Mouse (Mus musculus): ENCODE data around the gene Cc2d1a.
A peak's percentile ranks its signal among the peaks of the same experiment; 100 is the strongest.

Cc2d1a gene

DNA sequence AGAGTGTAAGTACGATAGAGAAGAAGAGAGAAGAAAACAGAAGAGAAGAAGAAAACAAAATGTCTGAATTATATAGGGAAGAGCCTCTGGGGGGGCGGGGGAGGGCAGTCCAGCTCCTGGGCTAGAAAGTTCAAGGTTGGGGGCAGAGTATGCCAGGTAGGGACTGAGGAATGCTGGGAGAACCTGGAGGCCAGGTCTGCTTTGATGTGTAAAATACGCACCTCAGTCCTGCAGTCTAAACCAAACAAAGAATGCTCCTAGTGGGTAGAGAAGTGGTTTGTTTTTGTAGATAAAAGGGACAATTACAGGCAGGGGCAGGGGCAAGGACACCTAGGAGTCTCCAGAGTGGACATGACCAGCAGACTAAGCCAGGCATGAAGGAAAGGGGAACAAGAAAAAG, 29.7 kb upstream of the Cc2d1a start:
- DNase-seq (ENCODE audit: low read depth, low spot score), result no peak

DNA sequence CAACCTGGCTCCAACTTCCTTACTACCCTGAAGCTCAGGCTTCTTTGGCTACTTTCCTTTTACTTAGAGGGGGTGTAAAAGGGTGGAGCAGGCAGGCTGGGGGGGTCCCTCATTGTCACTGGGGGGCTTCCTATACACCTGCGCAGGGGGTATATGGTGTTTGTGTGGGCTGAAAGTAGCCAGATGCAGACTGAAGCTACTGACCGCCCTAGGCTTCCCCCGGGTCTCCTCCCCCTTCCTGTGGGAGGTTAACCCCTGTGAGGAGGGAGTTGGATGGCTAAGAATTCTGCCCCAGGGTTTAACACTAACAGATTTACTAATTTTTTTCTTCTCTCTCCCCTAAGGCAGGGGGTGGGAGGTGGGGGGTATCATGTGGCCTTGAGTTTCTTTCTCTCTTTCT, 28.8 kb upstream of the Cc2d1a start:
- no peak for DNase-seq (ENCODE audit: low read depth, low spot score)

DNA sequence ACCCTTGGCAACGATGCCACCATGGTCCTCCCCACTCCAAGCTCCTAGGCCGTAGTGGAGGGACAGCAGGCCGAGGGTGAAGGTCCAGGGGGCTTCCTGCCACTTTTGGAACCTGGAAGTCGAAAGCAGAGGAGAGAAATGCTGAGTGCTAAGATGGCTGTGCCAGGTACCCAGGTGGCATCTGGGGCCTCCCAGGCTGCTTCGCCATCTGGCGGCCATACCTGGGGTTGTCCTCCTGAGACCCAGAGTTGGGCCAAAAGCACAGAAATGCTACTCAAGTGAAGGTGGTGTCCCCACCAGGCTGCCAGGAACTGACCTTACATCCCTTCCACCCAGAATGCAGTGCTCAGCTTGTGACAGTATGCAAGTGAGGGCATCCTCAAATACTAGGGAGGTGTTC, 26.1 kb upstream of the Cc2d1a start:
- DNase-seq (ENCODE audit: low read depth, low spot score), result no peak

DNA sequence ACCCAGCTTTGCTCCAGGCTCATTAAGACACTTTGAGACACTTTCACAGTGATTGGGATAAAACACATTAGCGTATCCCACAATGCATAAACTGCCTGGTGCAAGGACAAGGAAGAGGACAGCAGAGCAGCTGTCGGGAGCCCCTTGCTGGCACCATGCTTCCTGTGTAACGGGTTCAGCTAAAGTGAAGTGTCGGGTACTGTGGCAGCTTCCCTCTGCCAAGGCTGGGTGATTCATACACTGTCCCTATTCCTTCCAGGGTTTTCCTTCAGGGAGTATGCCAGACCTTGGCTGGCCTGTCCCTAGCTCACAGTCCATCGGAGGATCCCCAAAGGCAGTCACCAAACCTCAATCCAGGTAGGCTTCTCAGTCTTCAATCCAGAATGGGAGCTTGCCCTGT, 22.4 kb upstream of the Cc2d1a start:
- DNase-seq (ENCODE audit: low read depth, low spot score), result peak; percentile 62

DNA sequence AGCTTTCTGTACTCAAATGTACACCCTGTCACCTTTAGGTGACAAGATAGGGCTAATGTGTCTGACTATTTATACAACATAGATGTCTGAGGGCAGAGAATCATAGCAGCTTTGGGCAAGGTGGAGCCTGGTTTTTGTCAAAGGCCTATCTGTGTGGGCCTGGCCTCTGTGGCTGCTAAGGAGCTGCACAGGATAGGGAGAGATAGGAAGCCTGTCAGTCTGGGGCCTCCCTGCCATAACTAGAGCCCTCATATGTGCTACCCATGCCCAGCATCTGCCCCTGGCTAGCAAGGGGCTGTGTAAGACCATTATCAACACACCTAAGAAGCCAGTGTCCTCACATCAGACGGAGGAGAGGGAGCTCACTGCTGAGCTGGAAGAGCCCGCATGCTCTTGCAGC, 20.0 kb upstream of the Cc2d1a start:
- DNase-seq (ENCODE audit: low read depth, low spot score), result no peak

DNA sequence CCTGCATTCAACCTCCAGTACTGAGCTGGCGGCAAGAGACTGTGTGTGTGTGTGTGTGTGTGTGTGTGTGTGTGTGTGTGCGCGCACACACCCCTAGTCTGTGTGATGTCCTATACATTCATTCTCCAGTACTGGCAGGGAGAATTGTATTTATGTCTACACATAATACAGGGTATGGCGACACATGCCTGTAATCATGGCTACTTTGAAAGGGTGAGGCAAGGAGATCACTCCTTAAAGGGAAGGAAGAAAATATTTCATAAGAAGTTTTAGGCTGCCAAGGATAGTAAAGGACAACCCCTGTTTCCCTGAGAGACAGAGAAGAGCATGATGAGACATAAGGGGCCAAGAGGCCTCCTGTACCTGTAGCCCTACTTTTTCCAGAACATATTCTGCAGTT, 9.9 kb upstream of the Cc2d1a start:
- DNase-seq (ENCODE audit: low read depth, low spot score), result peak; percentile 47

DNA sequence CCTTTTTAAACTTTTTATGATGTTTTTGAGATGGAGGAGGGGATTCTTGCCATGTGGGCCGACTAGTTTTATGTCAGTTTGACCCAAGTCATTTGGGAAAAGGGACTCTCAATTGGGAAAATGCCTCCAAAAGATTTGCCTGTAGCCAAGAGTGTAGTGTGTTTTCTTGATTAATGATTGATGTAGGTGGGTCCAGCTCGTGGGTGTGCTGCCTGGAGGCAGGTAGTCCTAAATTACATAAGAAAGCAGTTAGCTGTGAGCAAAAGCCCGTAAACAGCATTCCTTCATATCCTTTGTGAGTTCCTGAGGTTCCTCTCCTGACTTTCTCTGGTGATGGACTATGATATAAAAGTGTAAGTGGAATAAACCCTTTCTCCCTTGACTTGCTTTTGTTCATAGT, 1.4 kb upstream of the Cc2d1a start:
- DNase-seq (ENCODE audit: low read depth, low spot score), result no peak

DNA sequence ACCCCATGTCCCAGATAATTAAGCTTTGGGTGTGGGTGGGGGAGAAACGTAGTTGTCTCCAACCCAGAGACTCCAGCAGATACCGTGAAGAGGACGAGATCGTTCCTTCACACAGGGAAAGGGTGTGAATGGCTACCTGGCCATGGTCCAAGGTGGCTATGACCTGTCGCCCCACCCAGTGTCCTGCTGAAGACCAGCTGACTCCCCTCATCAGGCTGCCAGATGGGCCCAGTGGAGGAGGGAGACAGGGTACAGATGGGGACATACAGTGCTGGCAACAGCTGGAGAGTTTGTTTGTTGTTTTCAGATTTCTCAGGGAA, 755 bp upstream of the Cc2d1a start:
- no peak for DNase-seq (ENCODE audit: low read depth, low spot score)

DNA sequence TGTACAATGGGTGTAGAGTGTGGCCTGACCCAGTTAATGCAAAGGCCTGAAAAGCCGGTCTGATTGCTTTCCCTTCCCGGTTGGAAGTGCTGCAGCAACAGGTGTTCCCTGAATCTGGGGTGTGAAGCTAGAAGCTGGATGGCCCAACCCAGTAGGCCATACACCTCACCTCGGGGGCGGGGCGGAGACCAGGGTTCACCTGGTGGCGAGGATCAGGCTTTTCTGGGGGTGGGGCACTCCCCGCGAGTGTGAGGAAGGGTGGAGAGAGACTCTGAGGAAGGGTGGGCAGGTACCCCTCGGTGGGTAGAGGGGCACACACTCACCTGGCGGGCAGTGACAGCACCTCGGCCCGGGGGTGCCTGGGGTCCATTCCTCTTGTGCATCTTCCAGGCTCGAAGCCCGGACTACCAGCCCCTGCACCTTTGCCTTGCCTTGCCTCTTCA, 391 bp downstream of the Cc2d1a start:
- DNase-seq (ENCODE audit: low read depth, low spot score), result no peak

DNA sequence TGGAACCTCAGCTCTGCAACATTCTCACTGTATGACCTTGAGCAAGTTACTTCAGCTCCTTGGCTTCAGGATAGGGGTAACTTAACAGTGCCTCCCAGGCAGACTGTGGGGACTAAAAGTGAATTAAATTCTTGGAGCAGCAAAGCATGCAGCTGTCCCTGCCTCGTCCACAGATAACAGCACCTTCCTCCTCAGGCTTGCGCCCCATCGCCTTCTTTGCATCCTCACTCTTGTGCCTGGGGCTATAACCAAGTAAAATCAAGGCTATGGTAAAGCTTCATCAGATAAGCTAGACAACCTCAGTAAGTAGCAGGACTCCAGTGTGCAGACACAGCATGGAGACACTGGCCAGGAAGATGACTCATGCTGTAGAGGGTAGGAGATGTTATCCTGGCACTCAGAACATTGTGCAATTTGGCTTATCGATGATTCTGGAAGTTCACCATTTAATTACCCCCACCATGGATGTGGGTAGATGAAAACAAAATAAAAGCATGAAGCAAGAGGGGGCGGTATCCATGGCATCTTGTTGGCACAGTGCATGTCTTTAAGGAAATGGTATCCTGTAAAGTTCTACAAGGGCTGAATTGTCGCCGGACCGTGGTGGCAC, 3.0 kb downstream of the Cc2d1a start:
- DNase-seq (ENCODE audit: low read depth, low spot score), result peak; percentile 75

DNA sequence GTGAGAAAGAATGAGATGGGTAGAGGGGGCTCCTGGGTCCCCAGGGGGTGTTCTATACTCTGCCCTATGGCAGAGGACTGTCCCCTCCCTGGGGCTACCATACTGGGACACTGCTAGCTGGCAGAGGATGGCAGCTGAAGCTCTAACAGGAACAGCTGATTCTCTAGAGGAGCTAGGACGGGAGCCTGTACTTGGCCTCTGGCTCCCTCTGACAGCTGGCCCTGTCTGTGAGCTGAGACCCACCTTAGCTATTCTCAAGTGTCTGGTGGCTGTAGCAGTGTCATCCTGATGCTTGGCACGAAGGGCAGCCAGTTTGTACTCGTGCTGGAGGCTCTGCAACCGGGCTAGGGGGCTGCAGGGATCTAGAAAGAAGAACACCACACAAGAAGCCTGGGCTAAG, 6.9 kb downstream of the Cc2d1a start:
- DNase-seq (ENCODE audit: low read depth, low spot score), result no peak

DNA sequence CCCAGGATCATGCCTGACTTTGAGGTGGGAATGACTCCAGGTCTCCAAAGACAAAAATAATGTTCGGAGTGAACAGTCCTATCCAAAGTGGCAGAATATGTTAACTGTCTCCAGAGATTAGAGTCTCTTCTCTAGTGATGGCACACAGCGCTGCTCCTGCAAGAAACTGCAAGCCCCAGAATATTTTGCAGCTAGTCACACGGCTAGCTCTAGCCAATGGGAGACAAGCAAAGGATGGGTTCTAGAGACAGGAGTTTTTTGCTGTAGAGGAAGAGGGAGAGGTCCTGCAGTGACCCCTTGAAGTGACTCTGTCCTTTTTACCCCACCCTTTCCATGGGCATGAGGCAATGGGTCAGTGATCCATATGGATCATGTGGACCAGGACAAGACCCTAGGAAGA, 9.9 kb downstream of the Cc2d1a start:
- DNase-seq (ENCODE audit: low read depth, low spot score), result peak; percentile 49

DNA sequence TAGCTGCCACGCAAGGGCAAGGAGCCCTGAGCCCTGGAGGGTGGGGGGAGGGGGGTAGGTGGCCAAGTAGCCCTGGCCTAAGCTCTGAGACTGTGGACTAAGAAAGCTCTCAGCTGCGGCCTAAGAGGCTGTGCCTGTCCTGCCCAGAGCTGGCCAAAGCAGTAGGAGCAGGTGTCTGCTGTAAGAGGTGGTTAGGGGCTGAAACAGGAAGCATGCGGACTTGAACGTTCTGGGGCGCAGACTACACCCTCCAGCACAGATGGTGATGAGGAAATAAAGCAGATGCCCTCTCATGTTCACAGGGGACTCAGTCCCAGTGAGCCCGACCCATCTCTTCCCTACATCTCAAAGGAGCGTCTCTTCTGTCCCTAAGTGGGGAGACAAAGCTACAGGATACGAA, 15.5 kb downstream of the Cc2d1a start:
- DNase-seq (ENCODE audit: low read depth, low spot score), result no peak

DNA sequence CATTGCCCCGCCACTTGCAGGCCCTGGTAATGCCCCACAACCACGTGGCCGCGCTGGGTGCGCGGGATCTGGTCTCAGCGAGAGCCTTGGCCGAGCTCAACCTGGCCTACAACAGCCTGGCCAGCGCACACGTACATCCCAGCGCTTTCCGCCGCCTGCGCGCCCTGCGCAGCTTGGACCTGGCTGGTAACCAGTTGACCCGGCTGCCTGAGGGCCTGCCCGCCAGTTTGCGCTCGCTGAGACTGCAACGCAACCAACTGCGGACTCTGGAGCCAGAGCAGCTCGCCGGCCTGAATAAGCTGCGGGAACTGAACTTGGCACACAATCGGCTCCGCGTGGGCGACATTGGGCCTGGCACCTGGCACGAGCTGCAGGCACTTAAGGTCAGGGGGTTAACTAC, 16.9 kb downstream of the Cc2d1a start:
- DNase-seq (ENCODE audit: low read depth, low spot score), result no peak

DNA sequence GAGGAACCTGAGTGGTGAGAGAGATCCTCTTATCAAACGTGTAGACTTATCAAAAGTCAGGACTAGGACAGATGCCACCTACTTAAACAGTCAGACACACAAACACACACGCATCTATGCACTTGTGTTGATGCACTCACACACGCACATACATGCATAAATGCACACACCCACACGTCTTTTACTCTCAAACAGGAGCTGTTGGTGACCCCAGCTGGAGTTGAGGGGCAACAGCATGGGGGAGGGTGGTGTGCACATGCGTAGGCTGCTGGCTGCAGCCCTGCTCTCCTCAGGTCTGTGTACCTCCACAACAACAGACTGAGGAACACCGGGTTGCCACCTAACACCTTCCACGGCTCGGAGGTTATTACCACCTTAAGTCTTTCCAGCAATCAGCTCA, 19.5 kb downstream of the Cc2d1a start:
- no peak for DNase-seq (ENCODE audit: low read depth, low spot score)

DNA sequence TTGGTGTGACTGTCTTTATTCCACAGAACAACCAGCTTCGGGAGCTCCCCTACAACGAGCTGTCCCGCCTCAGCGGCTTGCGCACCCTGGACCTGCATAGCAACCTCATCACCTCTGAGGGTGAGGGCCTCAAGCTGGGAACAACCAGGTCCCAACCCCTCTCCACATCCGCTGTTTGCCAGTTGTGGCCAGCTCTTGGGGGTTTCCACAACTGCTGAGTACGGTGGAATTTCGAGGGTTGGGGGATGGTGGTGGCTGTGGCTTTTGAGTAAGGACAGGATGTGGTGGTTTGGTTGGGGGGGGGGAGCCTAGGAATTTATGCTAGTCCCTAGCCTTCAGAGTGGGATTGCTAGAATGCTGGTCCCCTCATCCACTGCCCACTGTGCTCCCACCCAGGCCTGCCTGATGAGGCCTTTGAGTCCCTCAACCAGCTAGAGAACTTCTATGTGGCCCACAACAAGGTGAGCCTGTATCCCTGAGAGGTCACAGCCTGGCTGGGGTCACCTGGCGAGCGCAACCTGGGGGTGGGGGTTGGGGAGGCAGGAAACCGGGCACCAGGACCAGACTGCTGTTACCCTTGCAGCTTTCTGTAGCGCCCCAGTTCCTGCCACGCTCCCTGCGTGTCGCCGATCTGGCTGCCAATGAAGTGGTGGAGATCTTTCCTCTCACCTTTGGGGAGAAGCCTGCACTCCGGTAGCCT, 20.4 kb downstream of the Cc2d1a start:
- DNase-seq (ENCODE audit: low read depth, low spot score), result no peak

DNA sequence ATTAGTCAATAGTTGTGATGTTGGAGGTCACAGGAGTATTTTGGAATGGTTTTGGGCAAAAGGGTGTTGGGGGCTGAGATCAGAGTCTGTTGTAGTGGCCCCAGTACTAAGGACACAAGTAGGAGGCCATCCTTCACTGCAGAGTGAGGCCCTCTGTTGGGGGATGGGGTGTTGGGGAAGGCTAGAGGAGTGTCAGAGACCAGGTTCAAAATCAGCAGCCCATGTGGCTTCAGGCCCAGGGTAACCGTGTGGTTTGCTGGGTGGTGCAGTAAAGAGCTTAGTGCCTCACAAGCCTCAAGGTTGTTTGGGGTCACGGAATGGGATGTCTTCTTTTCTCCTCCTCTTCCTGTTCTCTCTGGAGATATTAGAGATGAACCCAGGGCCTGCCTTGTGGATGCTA, 21.0 kb downstream of the Cc2d1a start:
- no peak for DNase-seq (ENCODE audit: low read depth, low spot score)

DNA sequence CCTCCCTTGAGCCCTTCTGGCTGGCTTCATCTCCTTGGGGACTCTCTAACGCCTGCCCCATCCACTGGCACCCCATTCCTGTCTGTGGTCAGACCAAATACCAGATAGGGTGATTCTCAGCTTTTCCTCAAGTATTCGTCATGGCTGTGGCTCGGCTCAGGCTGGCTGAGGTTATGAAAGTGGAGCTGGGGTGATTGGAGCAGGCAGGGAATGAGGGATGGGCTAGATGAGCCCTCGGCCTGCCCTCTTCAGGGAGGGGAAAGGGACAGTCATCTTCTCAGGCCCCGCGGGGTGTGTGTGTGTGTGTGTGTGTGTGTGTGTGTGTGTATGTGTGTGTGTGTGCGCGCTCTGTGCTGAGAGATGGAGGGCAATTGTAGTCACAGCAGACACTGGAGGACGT, 22.1 kb downstream of the Cc2d1a start, which contains the start of gene Podnl1:
TSS of gene Podnl1 (plus strand) at position 334 of the 400 bp plus-strand sequence.
- DNase-seq (ENCODE audit: low read depth, low spot score), result peak; percentile 98

DNA sequence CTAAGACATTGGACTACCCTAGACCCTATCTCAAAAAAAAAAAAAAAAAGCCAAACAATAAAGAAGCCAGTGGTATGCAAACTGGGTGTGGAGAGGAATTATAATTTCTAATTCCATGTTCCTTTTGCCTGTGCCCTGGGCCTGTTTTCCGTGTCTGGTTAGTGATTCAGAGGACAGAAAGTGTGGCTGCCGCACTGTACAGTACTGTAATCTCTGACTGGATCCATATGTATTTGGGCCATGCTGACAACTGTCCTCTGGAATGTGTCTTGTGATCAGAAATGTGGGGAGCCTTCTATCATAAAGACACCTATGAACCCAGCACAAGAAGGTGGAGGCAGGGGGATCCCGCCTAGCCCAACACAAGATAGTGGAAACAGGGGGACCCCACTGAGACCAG, 25.6 kb downstream of the Cc2d1a start:
- peak; percentile 77 for DNase-seq (ENCODE audit: low read depth, low spot score)

DNA sequence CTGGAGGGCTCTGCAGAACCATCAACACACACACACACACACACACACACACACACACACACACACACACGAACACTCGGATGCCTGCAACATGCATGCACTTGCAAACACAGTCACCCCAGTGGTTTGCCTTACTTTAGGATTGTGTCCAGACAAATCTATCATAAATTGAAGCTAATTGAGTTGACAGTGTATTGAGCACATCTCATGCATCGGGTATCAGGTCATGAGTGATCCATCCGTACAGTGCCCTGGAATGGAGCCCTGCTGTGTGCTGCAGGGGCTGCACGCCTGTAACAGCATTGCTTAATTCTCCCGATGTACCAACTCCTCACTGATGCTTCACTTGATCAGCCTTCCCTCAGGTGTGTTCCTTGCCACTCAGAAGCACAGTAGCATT, 32.1 kb downstream of the Cc2d1a start:
- no peak for DNase-seq (ENCODE audit: low read depth, low spot score)

DNA sequence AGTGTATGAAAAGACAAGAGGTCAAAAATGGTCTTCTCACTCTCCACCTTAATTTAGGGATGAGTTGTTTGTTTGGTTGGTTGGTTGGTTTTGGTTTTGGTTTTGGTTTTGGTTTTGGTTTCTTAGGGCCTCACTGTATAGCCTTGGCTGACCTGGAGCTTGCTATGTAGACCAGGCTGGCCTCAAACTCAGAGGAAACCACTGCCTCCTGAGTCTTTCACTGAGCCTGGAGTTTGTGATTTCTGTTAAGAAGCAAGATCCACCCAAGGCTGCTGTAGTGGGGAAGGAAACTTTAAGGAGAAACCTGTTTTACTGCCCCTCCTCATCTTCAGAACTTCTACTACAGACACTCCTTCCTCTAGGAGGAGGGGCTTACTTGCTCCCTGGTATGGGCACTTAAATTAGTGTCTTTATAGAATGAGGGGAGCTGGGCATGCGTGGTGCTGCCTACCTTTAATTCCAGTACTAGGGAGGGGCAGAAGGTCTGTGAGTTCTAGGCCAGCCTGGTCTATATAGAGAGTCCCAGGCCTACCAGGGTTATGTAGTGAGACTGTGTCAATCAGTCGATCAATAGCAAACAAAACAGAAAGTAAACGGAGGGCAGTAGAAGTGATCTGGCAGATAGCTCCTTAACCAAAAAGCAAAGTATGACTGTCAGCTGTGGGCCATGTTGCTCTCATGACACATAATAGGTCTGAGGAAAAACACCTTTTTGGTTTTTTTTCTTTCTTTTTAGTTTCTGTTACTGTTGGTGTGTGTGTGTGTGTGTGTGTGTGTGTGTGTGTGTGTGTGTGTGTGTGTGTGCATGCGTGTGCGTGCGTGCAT, 41.3 kb downstream of the Cc2d1a start:
- DNase-seq (ENCODE audit: low read depth, low spot score), result no peak

DNA sequence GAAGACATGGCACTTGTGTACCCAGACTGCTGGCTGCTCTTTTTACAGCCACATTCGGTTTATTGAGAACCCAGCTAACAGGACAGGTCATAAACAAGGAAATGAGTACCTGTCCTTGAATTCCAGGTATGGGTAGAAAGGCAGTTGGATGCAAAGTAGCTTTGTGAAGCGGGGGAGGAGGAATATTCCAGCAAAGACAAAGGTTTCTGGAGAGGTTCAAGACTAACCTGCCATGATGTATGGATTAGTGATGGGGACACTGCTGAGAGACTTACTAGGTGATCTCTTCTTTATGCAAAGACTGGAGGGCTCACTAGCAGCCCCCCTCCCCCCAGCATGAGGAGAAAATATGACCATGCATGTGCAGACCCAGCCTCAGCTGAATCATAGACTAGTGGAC, 42.1 kb downstream of the Cc2d1a start:
- DNase-seq (ENCODE audit: low read depth, low spot score), result no peak
